Mouse (Mus musculus) CH12.LX (cell line): ENCODE data around the gene Tex9. TPM values are rescaled to one million over a fixed set of nuclear protein-coding genes. Genes with fewer than 3 reads are reported as not detected.

Source experiments
- DNase-seq: peaks from one replicate; pipeline ENCODE4 v3.0.0-alpha.2; 2013; ENCODE audit errors: extremely low read depth
- H3K27ac ChIP-seq: 2 replicates; pipeline ENCODE4 v1.5.1; 2012; ENCODE audit warnings: low read depth, mild to moderate bottlenecking, control low read depth, moderate library complexity; ENCODE audit not compliant: insufficient read depth
- H3K27me3 ChIP-seq: replicated peaks from 2 replicates; pipeline ENCODE3; 2012; ENCODE audit warnings: inconsistent platforms
- H3K36me3 ChIP-seq, 2 experiments: replicated peaks in 1 of 2; 2 replicates each; pipeline versions ENCODE3 to v1.6.1; 2012; ENCODE audit warnings: inconsistent platforms in 1 of 2, low read length in 1 of 2, mild to moderate bottlenecking in 1 of 2, mixed read lengths in 1 of 2, moderate library complexity in 1 of 2; ENCODE audit not compliant: control insufficient read depth in 1 of 2, insufficient read depth in 1 of 2
- H3K4me1 ChIP-seq, 2 experiments: 2 replicates each; pipeline ENCODE4 v1.6.1; 2012; ENCODE audit warnings: inconsistent platforms in 1 of 2, moderate library complexity in 1 of 2; ENCODE audit not compliant: insufficient read depth in 2 of 2, control insufficient read depth in 1 of 2
- H3K4me2 ChIP-seq: 2 replicates; pipeline ENCODE4 v1.6.1; 2012; ENCODE audit warnings: low read depth, mild to moderate bottlenecking, control low read depth; ENCODE audit not compliant: poor library complexity, insufficient read depth, severe bottlenecking
- H3K4me3 ChIP-seq, 3 experiments: fragments of 150-350 bp in 1 of 3; sonication (generic) in 1 of 3; replicated peaks in 1 of 3; 2 replicates each; pipeline versions ENCODE3 to v1.5.1; 2011 to 2012; ENCODE audit warnings: low read depth in 2 of 3, low read length in 2 of 3, mild to moderate bottlenecking in 2 of 3, moderate library complexity in 2 of 3, control low read depth in 1 of 3, improper control_type of control experiment in 1 of 3, inconsistent platforms in 1 of 3, mixed read lengths in 1 of 3; ENCODE audit not compliant: poor library complexity in 1 of 3
- H3K79me2 ChIP-seq: replicated peaks from 2 replicates; pipeline ENCODE4 v1.6.1; 2012; ENCODE audit warnings: mild to moderate bottlenecking, moderate library complexity; ENCODE audit not compliant: control insufficient read depth, poor library complexity, insufficient read depth, severe bottlenecking; ENCODE audit errors: extremely low read depth
- H3K9ac ChIP-seq: 2 replicates; pipeline ENCODE4 v1.6.1; 2012; ENCODE audit warnings: low read depth, mild to moderate bottlenecking, control low read depth, moderate library complexity; ENCODE audit not compliant: insufficient read depth
- H3K9me3 ChIP-seq: replicated peaks from 2 replicates; pipeline ENCODE3; 2012; ENCODE audit warnings: low read length, inconsistent platforms, mixed read lengths
- ELF1 ChIP-seq: IDR thresholded peaks from 2 replicates; pipeline ENCODE4 v1.6.1; 2014; ENCODE audit warnings: low read depth, mild to moderate bottlenecking, inconsistent platforms, low read length, improper control_type of control experiment
- JUN ChIP-seq: IDR thresholded peaks from 2 replicates; pipeline ENCODE4 v1.6.1; 2011; ENCODE audit warnings: low read depth, mild to moderate bottlenecking, low read length, improper control_type of control experiment, moderate library complexity; ENCODE audit not compliant: insufficient read depth
- MAFK ChIP-seq: IDR thresholded peaks from 2 replicates; pipeline ENCODE4 v1.6.1; 2011; ENCODE audit warnings: low read length, improper control_type of control experiment; ENCODE audit not compliant: insufficient replicate concordance
- MAX ChIP-seq: IDR thresholded peaks from 2 replicates; pipeline ENCODE4 v1.6.1; 2011; ENCODE audit warnings: low read length, improper control_type of control experiment
- MEF2A ChIP-seq: IDR thresholded peaks from 2 replicates; pipeline ENCODE4 v1.6.1; 2014; ENCODE audit warnings: low read depth, mild to moderate bottlenecking, inconsistent platforms, low read length, improper control_type of control experiment, borderline replicate concordance
- NRF1 ChIP-seq: IDR thresholded peaks from 2 replicates; pipeline ENCODE4 v1.6.1; 2014; ENCODE audit warnings: low read depth, mild to moderate bottlenecking, inconsistent platforms, low read length, improper control_type of control experiment, moderate library complexity
- POLR2A ChIP-seq: IDR thresholded peaks from 2 replicates; pipeline ENCODE4 v1.6.1; 2011; ENCODE audit warnings: low read depth, mild to moderate bottlenecking, improper control_type of control experiment, low read length
- POLR2AphosphoS2 ChIP-seq: IDR thresholded peaks from 2 replicates; pipeline ENCODE4 v1.6.1; 2011; ENCODE audit warnings: low read depth, low read length, improper control_type of control experiment
- RCOR1 ChIP-seq: conservative IDR thresholded peaks from 2 replicates; pipeline ENCODE4 v1.6.1; 2012; ENCODE audit warnings: low read depth, mild to moderate bottlenecking, inconsistent platforms, low read length, improper control_type of control experiment
- dilution Hi-C: fragments of 300-500 bp; cut with MboI; formaldehyde crosslinking; loops from 2 replicates; pipeline ENCODE4 v1.14.3; 2020; ENCODE audit warnings: low sequenced_read_pairs; ENCODE audit not compliant: extremely low pct_unique_long_range_greater_than_20kb, extremely low pct_ligation_motif_present
- in situ Hi-C: fragments of 300-500 bp; cut with MboI; formaldehyde crosslinking; loops from 3 replicates; pipeline ENCODE4 v1.14.3; 2019; ENCODE audit warnings: low sequenced_read_pairs, low pct_ligation_motif_present, low pct_unique_long_range_greater_than_20kb, mixed read lengths
- polyA plus RNA-seq: library from polyadenylated mRNA; unstranded; fragments of >175 nt; gene quantifications from 2 replicates; pipeline ENCODE4 v1.2.1, GENCODE M21; 2012; ENCODE audit warnings: low read depth; ENCODE audit not compliant: insufficient read length
- total RNA-seq, 2 experiments: library from RNA; depleted of rRNA; stranded (reverse); fragments of 300-350 nt in 1 of 2; fragments of >200 nt in 1 of 2; gene quantifications; 2 replicates each; pipeline ENCODE4 v1.2.3; 2012 to 2014

The Tex9 gene
- total and polyA plus RNA-seq, 3 experiments: 12.1 to 27.4 (median 12.7) TPM

DNA sequence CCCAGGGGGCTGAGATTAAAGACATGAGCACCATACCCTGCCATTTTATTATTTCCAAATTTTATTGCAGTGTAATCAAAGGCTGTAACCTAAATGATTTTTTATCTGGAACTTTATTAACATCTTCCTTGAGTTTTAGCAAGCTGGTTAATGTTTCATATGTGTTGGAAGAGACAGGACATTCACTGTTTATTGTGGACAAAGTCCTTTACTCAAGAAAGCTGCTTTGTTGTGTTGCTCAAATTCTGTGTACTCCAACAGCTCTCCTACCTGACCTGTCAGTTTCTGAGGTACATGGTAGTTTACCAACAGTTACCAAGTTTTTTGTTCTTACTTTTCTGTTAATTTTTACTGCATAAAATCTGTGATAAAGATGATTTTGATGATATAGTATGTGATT, 23.4 kb upstream of the Tex9 start:
- DNase-seq: no peak
- H3K79me2 ChIP-seq: no peaks in the 10 kb centered on the region
- H3K27me3 ChIP-seq: no peaks in the 10 kb centered on the region
- H3K9ac ChIP-seq: no peak overlapping the region
- dilution Hi-C loops (no loop called here), in situ Hi-C loops (no loop called here)
- no peak overlapping the region for H3K4me3 ChIP-seq
- TF ChIP-seq MAX: no peak
- no peak for TF ChIP-seq JUN
- TF ChIP-seq MEF2A: no peak
- TF ChIP-seq POLR2AphosphoS2: no peak
- TF ChIP-seq, all 38 proteins: peak for 0
- peaks cover 0 to 40% of the 10 kb centered on the region in 2 experiments for H3K36me3 ChIP-seq
- no peaks in the 10 kb centered on the region for H3K9me3 ChIP-seq
- H3K4me2 ChIP-seq: no peak overlapping the region
- no peak overlapping the region for H3K27ac ChIP-seq
- no peaks in the 10 kb centered on the region for H3K4me1 ChIP-seq

DNA sequence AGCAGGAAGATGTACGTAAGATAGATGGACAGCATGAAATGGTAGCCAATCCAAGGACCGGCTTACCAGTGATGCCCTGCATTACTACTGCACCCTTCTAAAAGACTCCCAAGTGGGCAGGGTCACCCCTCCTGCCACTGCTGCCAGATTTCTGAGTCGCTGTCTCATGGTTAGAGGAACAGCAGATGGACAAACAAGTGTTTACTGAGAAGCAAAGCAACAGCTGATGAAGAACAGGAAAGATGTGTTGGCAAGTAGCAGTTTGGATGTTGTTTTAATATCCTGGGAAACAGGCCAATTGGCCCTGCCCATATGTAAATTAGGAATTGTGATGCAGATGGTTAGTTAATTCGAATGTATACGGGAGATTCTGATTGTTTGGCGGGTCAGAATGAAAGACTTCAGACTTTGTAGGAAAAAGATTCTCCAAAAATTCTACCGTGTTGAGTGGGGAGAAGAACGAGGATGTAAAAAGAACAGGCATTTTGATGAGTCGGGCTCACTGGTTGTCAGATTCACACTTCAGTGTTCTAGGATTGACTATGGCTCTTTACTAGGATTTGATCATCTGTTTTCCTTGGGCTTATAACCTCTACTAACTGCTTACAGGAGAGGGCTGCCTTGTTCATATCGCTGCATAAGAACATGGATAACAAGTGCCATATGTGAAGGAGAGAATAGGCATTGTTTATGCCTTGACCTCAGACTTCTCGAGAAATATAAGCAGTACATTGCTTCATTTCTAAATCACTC, 20.4 kb upstream of the Tex9 start:
- DNase-seq: no peak
- Histone ChIP-seq H3K27ac (no peak overlapping the region), H3K36me3 (peaks cover 0 to 23% of the 10 kb centered on the region in 2 experiments), H3K9ac (no peak overlapping the region), H3K4me2 (no peak overlapping the region), H3K79me2 (no peaks in the 10 kb centered on the region), H3K4me3 (no peak overlapping the region), H3K9me3 (no peaks in the 10 kb centered on the region), H3K27me3 (no peaks in the 10 kb centered on the region), H3K4me1 (no peaks in the 10 kb centered on the region)
- TF ChIP-seq RCOR1 (no peak), NRF1 (no peak), MAFK (no peak)
- in situ Hi-C loops: no loop called here
- dilution Hi-C loops: no loop called here

DNA sequence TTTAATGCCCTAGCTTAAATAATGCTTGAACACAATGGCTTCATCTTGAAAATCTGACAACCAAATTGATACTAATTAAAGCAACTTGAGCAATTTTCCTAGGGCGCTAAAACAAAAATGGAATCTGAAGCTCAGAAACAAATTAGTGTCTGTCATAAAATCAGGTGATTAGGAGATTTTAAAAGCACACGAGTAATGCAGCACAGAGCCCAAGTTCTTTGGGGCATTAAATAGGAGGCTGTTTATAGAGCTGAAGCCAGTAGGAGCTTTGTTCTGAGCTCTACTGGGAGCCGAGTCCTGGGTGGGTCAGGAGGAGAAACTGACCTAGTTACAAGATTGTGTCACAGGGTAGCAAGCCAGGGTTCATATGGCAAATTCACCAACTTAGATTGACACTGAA, 5.2 kb upstream of the Tex9 start:
- no peak overlapping the region for H3K9ac ChIP-seq
- H3K36me3 ChIP-seq: peaks cover 0 to 6% of the 10 kb centered on the region in 2 experiments
- no peaks in the 10 kb centered on the region for H3K27me3 ChIP-seq
- H3K4me3 ChIP-seq: no peak overlapping the region
- H3K4me2 ChIP-seq: no peak overlapping the region
- H3K79me2 ChIP-seq: no peaks in the 10 kb centered on the region
- no peaks in the 10 kb centered on the region for H3K9me3 ChIP-seq
- no peak for TF ChIP-seq ELF1
- no peak for TF ChIP-seq POLR2A
- no peak overlapping the region for H3K27ac ChIP-seq
- in situ Hi-C loops (no loop called here), dilution Hi-C loops (no loop called here)
- H3K4me1 ChIP-seq: peaks cover 6 to 20% of the 10 kb centered on the region in 2 experiments
- no peak for DNase-seq
